Mouse (Mus musculus): ENCODE data around the gene Prkaa1. TPM values are rescaled to one million over a fixed set of nuclear protein-coding genes. Genes with fewer than 3 reads are reported as not detected.
"Not testable (repeated sequence)": the region's sequence is repeated elsewhere in the genome, so short reads cannot be mapped to it uniquely, and the experiment has no call there.

Gene Prkaa1
- polyA plus RNA-seq, 1 experiment = 3.0 TPM

- no peak for TF ChIP-seq POLR2A (IDR thresholded peaks at IDR 0.05; ENCODE audit: low read depth, low read length)
- no peak for TF ChIP-seq CTCF (IDR thresholded peaks at IDR 0.05; ENCODE audit: extremely low read depth, insufficient read depth, insufficient read length, insufficient replicate concordance)
- Histone ChIP-seq H3K4me1 (ENCODE audit: control insufficient read depth, insufficient read depth, insufficient read length) (peaks cover 2% of the 10 kb centered on the region; the same call in 1 of the 2 replicates), H3K27ac (ENCODE audit: insufficient read depth, low read length) (no peak overlapping the region), H3K4me3 (ENCODE audit: extremely low read depth, insufficient read depth, insufficient read length) (no peak overlapping the region), H3K27me3 (ENCODE audit: control insufficient read depth, insufficient read depth, low read length) (no peaks in the 10 kb centered on the region), H3K36me3 (ENCODE audit: control insufficient read depth, insufficient read depth, low read length) (peaks cover 19% of the 10 kb centered on the region)
- 54% methylated on average over 4 of the region's 4 CpGs for WGBS
- no peak for DNase-seq (ENCODE audit: low read depth in 1 of 2, low spot score in 2 of 2)
Observed at GRCm38 (mm10) chr15:5195987-5196514, 52.4 kb downstream of the Prkaa1 start.

GRCm38 (mm10) chr15:5196691-5197090 lies 53.0 kb downstream of the Prkaa1 start:
- DNase-seq (ENCODE audit: low read depth in 1 of 2, low spot score in 2 of 2) = no peak
- WGBS = 84% methylated on average over 4 of the region's 4 CpGs
- H3K4me3 ChIP-seq (ENCODE audit: extremely low read depth, insufficient read depth, insufficient read length) = no peak overlapping the region
- H3K27ac ChIP-seq (ENCODE audit: insufficient read depth, low read length) = no peak overlapping the region
- peaks cover 2% of the 10 kb centered on the region; the same call in 1 of the 2 replicates for H3K4me1 ChIP-seq (ENCODE audit: control insufficient read depth, insufficient read depth, insufficient read length)
- H3K36me3 ChIP-seq (ENCODE audit: control insufficient read depth, insufficient read depth, low read length) = peaks cover 19% of the 10 kb centered on the region
- H3K27me3 ChIP-seq (ENCODE audit: control insufficient read depth, insufficient read depth, low read length) = no peaks in the 10 kb centered on the region
- TF ChIP-seq CTCF (IDR thresholded peaks at IDR 0.05; ENCODE audit: extremely low read depth, insufficient read depth, insufficient read length, insufficient replicate concordance) = no peak
- TF ChIP-seq POLR2A (IDR thresholded peaks at IDR 0.05; ENCODE audit: low read depth, low read length) = no peak

- no peaks in the 10 kb centered on the region for H3K27me3 ChIP-seq (ENCODE audit: control insufficient read depth, insufficient read depth, low read length)
- peaks cover 2% of the 10 kb centered on the region; the same call in 1 of the 2 replicates for H3K36me3 ChIP-seq (ENCODE audit: control insufficient read depth, insufficient read depth, low read length)
- H3K4me1 ChIP-seq (ENCODE audit: control insufficient read depth, insufficient read depth, insufficient read length) = no peaks in the 10 kb centered on the region
- DNase-seq (ENCODE audit: low read depth in 1 of 2, low spot score in 2 of 2) = no peak
- no peak for TF ChIP-seq CTCF (IDR thresholded peaks at IDR 0.05; ENCODE audit: extremely low read depth, insufficient read depth, insufficient read length, insufficient replicate concordance)
- no peak for TF ChIP-seq POLR2A (IDR thresholded peaks at IDR 0.05; ENCODE audit: low read depth, low read length)
- H3K4me3 ChIP-seq (ENCODE audit: extremely low read depth, insufficient read depth, insufficient read length) = no peak overlapping the region
- 90% methylated on average over 9 of the region's 9 CpGs for WGBS
- no peak overlapping the region for H3K27ac ChIP-seq (ENCODE audit: insufficient read depth, low read length)
Observed at GRCm38 (mm10) chr15:5205222-5205621, 61.6 kb downstream of the Prkaa1 start.

- 92% methylated on average over 3 of the region's 3 CpGs for WGBS
- TF ChIP-seq CTCF (IDR thresholded peaks at IDR 0.05; ENCODE audit: extremely low read depth, insufficient read depth, insufficient read length, insufficient replicate concordance) (no peak), POLR2A (IDR thresholded peaks at IDR 0.05; ENCODE audit: low read depth, low read length) (no peak)
- Histone ChIP-seq H3K27me3 (ENCODE audit: control insufficient read depth, insufficient read depth, low read length) (no peaks in the 10 kb centered on the region), H3K4me3 (ENCODE audit: extremely low read depth, insufficient read depth, insufficient read length) (no peak overlapping the region), H3K27ac (ENCODE audit: insufficient read depth, low read length) (no peak overlapping the region), H3K4me1 (ENCODE audit: control insufficient read depth, insufficient read depth, insufficient read length) (no peaks in the 10 kb centered on the region), H3K36me3 (ENCODE audit: control insufficient read depth, insufficient read depth, low read length) (peaks cover 13% of the 10 kb centered on the region)
- no peak for DNase-seq (ENCODE audit: low read depth in 1 of 2, low spot score in 2 of 2)
Observed at GRCm38 (mm10) chr15:5209116-5209515, 65.5 kb downstream of the Prkaa1 start.

GRCm38 (mm10) chr15:5220491-5220890 lies 76.8 kb downstream of the Prkaa1 start:
- WGBS = 95% methylated on average over 6 of the region's 6 CpGs
- H3K27ac ChIP-seq (ENCODE audit: insufficient read depth, low read length) = no peak overlapping the region
- no peak overlapping the region for H3K4me3 ChIP-seq (ENCODE audit: extremely low read depth, insufficient read depth, insufficient read length)
- no peak for DNase-seq (ENCODE audit: low read depth in 1 of 2, low spot score in 2 of 2)
- H3K27me3 ChIP-seq (ENCODE audit: control insufficient read depth, insufficient read depth, low read length) = no peaks in the 10 kb centered on the region
- no peaks in the 10 kb centered on the region for H3K4me1 ChIP-seq (ENCODE audit: control insufficient read depth, insufficient read depth, insufficient read length)
- peaks cover 8% of the 10 kb centered on the region; the same call in 1 of the 2 replicates for H3K36me3 ChIP-seq (ENCODE audit: control insufficient read depth, insufficient read depth, low read length)
- TF ChIP-seq POLR2A (IDR thresholded peaks at IDR 0.05; ENCODE audit: low read depth, low read length) = no peak
- no peak for TF ChIP-seq CTCF (IDR thresholded peaks at IDR 0.05; ENCODE audit: extremely low read depth, insufficient read depth, insufficient read length, insufficient replicate concordance)

- DNase-seq (ENCODE audit: low read depth in 1 of 2, low spot score in 2 of 2); H3K27me3 ChIP-seq (ENCODE audit: control insufficient read depth, insufficient read depth, low read length); H3K27ac ChIP-seq (ENCODE audit: insufficient read depth, low read length); H3K4me1 ChIP-seq (ENCODE audit: control insufficient read depth, insufficient read depth, insufficient read length); H3K4me3 ChIP-seq (ENCODE audit: extremely low read depth, insufficient read depth, insufficient read length): not testable (repeated sequence)
- peaks cover 23% of the 10 kb centered on the region for H3K36me3 ChIP-seq (ENCODE audit: control insufficient read depth, insufficient read depth, low read length)
- 67% methylated on average over 10 of the region's 10 CpGs for WGBS
Observed at GRCm38 (mm10) chr15:5230746-5231145, 87.1 kb downstream of the Prkaa1 start.

Other genes starting within 250 kb of the Prkaa1 start
- gene Mroh2b, start 245.1 kb upstream of the Prkaa1 start, polyA plus RNA-seq (2012; rRNA removed) = not detected in 2 replicates
- gene C7, start 80.1 kb upstream of the Prkaa1 start, polyA plus RNA-seq (2012; rRNA removed) = 0.07 and 0.11 TPM in 2 replicates
- 9.2 and 9.6 TPM in 2 replicates for gene Card6, start 35.3 kb upstream of the Prkaa1 start, polyA plus RNA-seq (2012; rRNA removed)
- 670 and 900 TPM in 2 replicates for gene Rpl37, start 27.2 kb upstream of the Prkaa1 start, polyA plus RNA-seq (2012; rRNA removed)
- 2.4 and 3.0 TPM in 2 replicates for gene Ttc33, start 41.7 kb downstream of the Prkaa1 start, polyA plus RNA-seq (2012; rRNA removed)
- gene Ptger4, start 100.3 kb downstream of the Prkaa1 start, polyA plus RNA-seq (2012; rRNA removed) = 18.7 and 30.1 TPM in 2 replicates